Mouse (Mus musculus): ENCODE data around the gene Cavin2.

Gene Cavin2

GRCm38 (mm10) chr1:51288755-51289619, at the start of gene Cavin2:
Cavin2 (plus strand) TSS chr1:51289126.
- DNase-seq: no peak

GRCm38 (mm10) chr1:51241311-51241986, 47.5 kb upstream of the Cavin2 start:
- DNase-seq: peak in 1 of 2 experiments; percentile 17

- peak; percentile 85 to 90 for DNase-seq
Measured at GRCm38 (mm10) chr1:51243294-51243693, 45.6 kb upstream of the Cavin2 start.

- peak in 1 of 2 experiments; percentile 48 for DNase-seq
Measured at GRCm38 (mm10) chr1:51243869-51244268, 45.1 kb upstream of the Cavin2 start.

- DNase-seq: no peak
Measured at GRCm38 (mm10) chr1:51245381-51245780, 43.5 kb upstream of the Cavin2 start.

GRCm38 (mm10) chr1:51250302-51250701, 38.6 kb upstream of the Cavin2 start:
- DNase-seq: no peak

- no peak for DNase-seq
Measured at GRCm38 (mm10) chr1:51265118-51265800, 23.7 kb upstream of the Cavin2 start.

GRCm38 (mm10) chr1:51265926-51266325, 23.0 kb upstream of the Cavin2 start:
- DNase-seq: no peak

- peak in 1 of 2 experiments; percentile 29 for DNase-seq
Measured at GRCm38 (mm10) chr1:51267125-51267524, 21.8 kb upstream of the Cavin2 start.

- DNase-seq: no peak
Measured at GRCm38 (mm10) chr1:51268225-51268624, 20.7 kb upstream of the Cavin2 start.

- DNase-seq: no peak
Measured at GRCm38 (mm10) chr1:51270196-51270935, 18.6 kb upstream of the Cavin2 start.

- DNase-seq: no peak
Measured at GRCm38 (mm10) chr1:51271845-51272244, 17.1 kb upstream of the Cavin2 start.

- no peak for DNase-seq
Measured at GRCm38 (mm10) chr1:51272583-51273201, 16.2 kb upstream of the Cavin2 start.

GRCm38 (mm10) chr1:51277879-51278567, 10.9 kb upstream of the Cavin2 start:
- no peak for DNase-seq

GRCm38 (mm10) chr1:51288201-51288600, 725 bp upstream of the Cavin2 start:
- DNase-seq: peak in 1 of 2 experiments; percentile 32

GRCm38 (mm10) chr1:51289620-51290445, 907 bp downstream of the Cavin2 start:
- no peak for DNase-seq

- DNase-seq: peak; percentile 37 to 58
Measured at GRCm38 (mm10) chr1:51290634-51291033, 1.7 kb downstream of the Cavin2 start.

GRCm38 (mm10) chr1:51292348-51292747, 3.4 kb downstream of the Cavin2 start:
- no peak for DNase-seq

GRCm38 (mm10) chr1:51300295-51300930, 11.5 kb downstream of the Cavin2 start:
- no peak for DNase-seq

- DNase-seq: no peak
Measured at GRCm38 (mm10) chr1:51307056-51307455, 18.1 kb downstream of the Cavin2 start.

All from cerebellum, postnatal 25 days (tissue).